Mouse (Mus musculus): ENCODE measurements around the gene Snapc5. TPM values are rescaled to one million over a fixed set of nuclear protein-coding genes. Genes with fewer than 3 reads are reported as not detected.
"Not testable (repeated sequence)": the region's sequence is repeated elsewhere in the genome, so short reads cannot be mapped to it uniquely, and the experiment has no call there.

Snapc5 gene
- polyA plus RNA-seq, 1 experiment from 2014 or later: 36.2 TPM

- Histone ChIP-seq H3K36me3 (ENCODE audit: control insufficient read depth, insufficient read depth, low read length) (peaks cover 14% of the 10 kb centered on the region), H3K4me1 (ENCODE audit: control insufficient read depth, insufficient read depth, low read length) (peaks cover 8% of the 10 kb centered on the region; the same call in 1 of the 2 replicates), H3K9me3 (ENCODE audit: control insufficient read depth, low read length) (no peaks in the 10 kb centered on the region), H3K9ac (ENCODE audit: low read depth, low read length) (no peak overlapping the region), H3K27me3 (replicated peaks; ENCODE audit: control insufficient read depth, insufficient read depth, low read length) (no peaks in the 10 kb centered on the region), H3K4me2 (ENCODE audit: low read depth, low read length) (no peak overlapping the region), H3K4me3 (ENCODE audit: low read length) (no peak overlapping the region), H3K27ac (ENCODE audit: low read length) (no peak overlapping the region)
- WGBS: 78% methylated on average over 8 of the region's 8 CpGs
- no peak for ATAC-seq
Measured at GRCm38 (mm10) chr9:64197524-64197923, 18.4 kb downstream of the Snapc5 start.

DNA sequence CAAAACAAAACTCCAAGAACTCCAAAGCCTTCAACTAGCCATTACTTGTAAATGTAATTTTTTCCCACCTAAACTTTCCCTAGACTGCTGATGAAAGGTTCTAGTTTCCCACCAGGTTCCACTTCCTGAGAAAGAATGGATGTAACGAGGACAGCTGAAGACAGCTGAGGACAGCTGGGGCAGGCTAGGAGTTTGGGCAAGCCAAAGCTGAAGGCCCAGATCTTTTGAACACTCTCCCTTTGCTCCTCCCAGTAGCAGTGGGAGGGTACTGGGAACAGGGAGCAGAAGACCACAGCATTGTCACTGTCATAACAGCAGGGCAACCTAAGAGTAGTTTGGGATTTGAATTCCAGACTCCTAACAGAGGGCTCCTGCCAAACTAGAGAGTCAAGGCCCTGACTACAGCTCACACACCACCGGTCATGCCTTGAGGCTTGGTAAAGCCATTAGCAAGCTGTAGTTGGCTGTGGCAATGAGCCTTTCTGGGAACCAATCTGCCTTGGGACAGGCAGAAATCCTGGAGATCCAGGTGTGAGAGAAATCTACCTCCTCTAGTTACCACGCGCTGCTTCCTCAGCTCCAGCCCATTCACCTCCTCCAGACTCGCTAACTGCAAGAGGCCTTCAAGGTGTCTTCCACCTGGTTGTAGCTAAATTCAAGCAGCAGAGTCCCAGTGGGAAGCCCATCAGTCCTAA lies 19.1 kb downstream of the Snapc5 start:
- WGBS: 87% methylated on average over 5 of the region's 5 CpGs
- H3K4me3 ChIP-seq (ENCODE audit: low read length): no peak overlapping the region
- ATAC-seq: peak; percentile 10; the same call in 1 of the 2 replicates
- peaks cover 7% of the 10 kb centered on the region for H3K36me3 ChIP-seq (ENCODE audit: control insufficient read depth, insufficient read depth, low read length)
- H3K27ac ChIP-seq (ENCODE audit: low read length): peak overlapping the region; percentile 79
- no peak overlapping the region for H3K9ac ChIP-seq (ENCODE audit: low read depth, low read length)
- no peak overlapping the region for H3K4me2 ChIP-seq (ENCODE audit: low read depth, low read length)
- peaks cover 12% of the 10 kb centered on the region; the same call in 1 of the 2 replicates for H3K4me1 ChIP-seq (ENCODE audit: control insufficient read depth, insufficient read depth, low read length)
- no peaks in the 10 kb centered on the region for H3K9me3 ChIP-seq (ENCODE audit: control insufficient read depth, low read length)
- H3K27me3 ChIP-seq (replicated peaks; ENCODE audit: control insufficient read depth, insufficient read depth, low read length): no peaks in the 10 kb centered on the region

- H3K27me3 ChIP-seq (replicated peaks; ENCODE audit: control insufficient read depth, insufficient read depth, low read length); H3K4me2 ChIP-seq (ENCODE audit: low read depth, low read length); H3K9ac ChIP-seq (ENCODE audit: low read depth, low read length); H3K36me3 ChIP-seq (ENCODE audit: control insufficient read depth, insufficient read depth, low read length); H3K4me3 ChIP-seq (ENCODE audit: low read length); H3K9me3 ChIP-seq (ENCODE audit: control insufficient read depth, low read length): not testable (repeated sequence)
- H3K4me1 ChIP-seq (ENCODE audit: control insufficient read depth, insufficient read depth, low read length): peaks cover 12% of the 10 kb centered on the region; the same call in 1 of the 2 replicates
- WGBS: 62% methylated on average over 7 of the region's 7 CpGs
- H3K27ac ChIP-seq (ENCODE audit: low read length): peak overlapping the region; percentile 93
- ATAC-seq: peak; percentile 65
Measured at GRCm38 (mm10) chr9:64198763-64199418, 19.8 kb downstream of the Snapc5 start.

DNA sequence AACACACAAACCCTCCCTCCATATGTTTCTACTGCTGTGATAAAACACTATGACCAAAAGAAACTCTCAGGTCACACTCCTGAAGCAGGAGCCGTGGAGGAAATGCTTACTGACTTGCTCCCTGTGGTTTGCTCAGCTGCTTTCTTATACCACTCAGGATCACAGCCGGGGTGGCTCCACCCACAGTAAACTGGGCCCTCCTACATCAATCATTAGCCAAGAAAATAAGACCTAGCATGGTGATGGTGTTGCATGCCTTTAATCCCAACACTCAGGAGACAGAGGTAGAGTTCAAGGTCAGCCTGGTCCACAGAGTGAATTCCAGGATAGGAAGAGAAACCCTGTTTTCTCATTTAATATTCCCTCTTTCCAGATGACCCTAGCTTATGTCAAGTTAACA lies 20.8 kb downstream of the Snapc5 start:
- Histone ChIP-seq H3K4me2 (ENCODE audit: low read depth, low read length) (peak overlapping the region; percentile 20; the same call in 1 of the 2 replicates), H3K36me3 (ENCODE audit: control insufficient read depth, insufficient read depth, low read length) (0 out of 2 replicates have a peak, but pooled peaks cover 3% of the 10 kb centered on the region), H3K9ac (ENCODE audit: low read depth, low read length) (no peak overlapping the region), H3K27me3 (replicated peaks; ENCODE audit: control insufficient read depth, insufficient read depth, low read length) (no peaks in the 10 kb centered on the region), H3K27ac (ENCODE audit: low read length) (peak overlapping the region; percentile 93), H3K9me3 (ENCODE audit: control insufficient read depth, low read length) (no peaks in the 10 kb centered on the region), H3K4me1 (ENCODE audit: control insufficient read depth, insufficient read depth, low read length) (peaks cover 12% of the 10 kb centered on the region; the same call in 1 of the 2 replicates), H3K4me3 (ENCODE audit: low read length) (no peak overlapping the region)
- 49% methylated on average over 2 of the region's 2 CpGs for WGBS
- ATAC-seq: peak; percentile 81

DNA sequence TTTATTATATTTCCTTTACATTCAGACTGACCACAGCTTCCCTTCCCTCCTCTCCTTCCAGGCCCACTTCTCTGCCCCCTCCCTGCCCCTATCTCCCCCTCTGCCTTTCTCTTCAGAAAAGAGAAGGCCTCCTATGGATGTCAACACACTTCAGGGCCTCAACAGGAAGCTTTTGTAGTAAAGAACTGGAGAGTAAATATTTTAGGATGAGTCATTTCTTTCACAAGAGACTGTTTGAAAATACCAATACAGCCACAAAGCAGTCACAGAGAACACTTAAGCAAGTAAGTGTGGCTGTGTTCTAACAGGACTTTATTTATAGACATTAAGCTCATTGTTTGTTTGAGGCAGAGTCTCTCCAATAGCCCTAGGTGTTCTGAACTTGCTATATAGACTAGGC lies 23.3 kb downstream of the Snapc5 start:
- no peak overlapping the region for H3K9ac ChIP-seq (ENCODE audit: low read depth, low read length)
- H3K27ac ChIP-seq (ENCODE audit: low read length): no peak overlapping the region
- no peak overlapping the region for H3K4me3 ChIP-seq (ENCODE audit: low read length)
- ATAC-seq: no peak
- no peaks in the 10 kb centered on the region for H3K27me3 ChIP-seq (replicated peaks; ENCODE audit: control insufficient read depth, insufficient read depth, low read length)
- peaks cover 12% of the 10 kb centered on the region; the same call in 1 of the 2 replicates for H3K4me1 ChIP-seq (ENCODE audit: control insufficient read depth, insufficient read depth, low read length)
- H3K4me2 ChIP-seq (ENCODE audit: low read depth, low read length): no peak overlapping the region
- no peaks in the 10 kb centered on the region for H3K9me3 ChIP-seq (ENCODE audit: control insufficient read depth, low read length)
- no peaks in the 10 kb centered on the region for H3K36me3 ChIP-seq (ENCODE audit: control insufficient read depth, insufficient read depth, low read length)

DNA sequence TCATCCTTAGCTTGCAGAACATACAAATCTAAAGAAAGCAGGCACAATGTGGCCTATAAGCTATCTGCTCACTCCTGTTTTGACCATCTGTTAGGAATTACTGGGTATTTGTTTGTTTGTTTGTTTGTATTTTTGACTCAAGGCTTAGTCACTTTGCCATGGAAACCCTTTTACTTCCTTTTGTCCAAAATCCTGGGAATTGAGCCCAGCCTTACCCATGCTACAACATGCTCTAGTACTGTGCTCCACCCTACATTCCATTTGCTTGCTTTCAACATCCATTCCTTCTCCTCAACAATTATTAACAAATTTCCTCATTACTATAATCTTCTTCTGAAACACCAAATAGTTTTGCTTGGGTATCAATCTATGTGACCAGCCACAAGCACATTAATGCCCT lies 23.8 kb downstream of the Snapc5 start:
- Histone ChIP-seq H3K9me3 (ENCODE audit: control insufficient read depth, low read length) (no peaks in the 10 kb centered on the region), H3K9ac (ENCODE audit: low read depth, low read length) (no peak overlapping the region), H3K4me2 (ENCODE audit: low read depth, low read length) (no peak overlapping the region), H3K4me3 (ENCODE audit: low read length) (no peak overlapping the region), H3K27ac (ENCODE audit: low read length) (no peak overlapping the region), H3K27me3 (replicated peaks; ENCODE audit: control insufficient read depth, insufficient read depth, low read length) (no peaks in the 10 kb centered on the region), H3K4me1 (ENCODE audit: control insufficient read depth, insufficient read depth, low read length) (peaks cover 12% of the 10 kb centered on the region; the same call in 1 of the 2 replicates), H3K36me3 (ENCODE audit: control insufficient read depth, insufficient read depth, low read length) (no peaks in the 10 kb centered on the region)
- ATAC-seq: no peak

- 0 out of 2 replicates have a peak, but pooled peaks cover 4% of the 10 kb centered on the region for H3K4me1 ChIP-seq (ENCODE audit: control insufficient read depth, insufficient read depth, low read length)
- WGBS: 74% methylated on average over 3 of the region's 3 CpGs
- no peaks in the 10 kb centered on the region for H3K9me3 ChIP-seq (ENCODE audit: control insufficient read depth, low read length)
- 0 out of 2 replicates have a peak, but pooled peaks cover 6% of the 10 kb centered on the region for H3K36me3 ChIP-seq (ENCODE audit: control insufficient read depth, insufficient read depth, low read length)
- H3K9ac ChIP-seq (ENCODE audit: low read depth, low read length): no peak overlapping the region
- no peaks in the 10 kb centered on the region for H3K27me3 ChIP-seq (replicated peaks; ENCODE audit: control insufficient read depth, insufficient read depth, low read length)
- H3K27ac ChIP-seq (ENCODE audit: low read length): no peak overlapping the region
- no peak overlapping the region for H3K4me2 ChIP-seq (ENCODE audit: low read depth, low read length)
- no peak overlapping the region for H3K4me3 ChIP-seq (ENCODE audit: low read length)
- no peak for ATAC-seq
Measured at GRCm38 (mm10) chr9:64207509-64208084, 28.5 kb downstream of the Snapc5 start.

GRCm38 (mm10) chr9:64214452-64214851 lies 35.4 kb downstream of the Snapc5 start:
- peak overlapping the region; percentile 33; the same call in 1 of the 2 replicates for H3K27ac ChIP-seq (ENCODE audit: low read length)
- ATAC-seq: 0 out of 2 replicates have a peak, but pooled peaks have one; percentile 41

GRCm38 (mm10) chr9:64216090-64216489 lies 37.0 kb downstream of the Snapc5 start:
- no peak for ATAC-seq
- no peaks in the 10 kb centered on the region for H3K9me3 ChIP-seq (ENCODE audit: control insufficient read depth, low read length)
- no peak overlapping the region for H3K4me2 ChIP-seq (ENCODE audit: low read depth, low read length)
- WGBS: 49% methylated on average over 4 of the region's 4 CpGs
- no peak overlapping the region for H3K4me3 ChIP-seq (ENCODE audit: low read length)
- no peaks in the 10 kb centered on the region for H3K36me3 ChIP-seq (ENCODE audit: control insufficient read depth, insufficient read depth, low read length)
- no peak overlapping the region for H3K27ac ChIP-seq (ENCODE audit: low read length)
- peaks cover 7% of the 10 kb centered on the region; the same call in 1 of the 2 replicates for H3K4me1 ChIP-seq (ENCODE audit: control insufficient read depth, insufficient read depth, low read length)
- H3K27me3 ChIP-seq (replicated peaks; ENCODE audit: control insufficient read depth, insufficient read depth, low read length): no peaks in the 10 kb centered on the region
- no peak overlapping the region for H3K9ac ChIP-seq (ENCODE audit: low read depth, low read length)

More at GRCm38 (mm10) chr9:64214452-64214851, 35.4 kb downstream of the Snapc5 start:
- H3K9me3 ChIP-seq (ENCODE audit: control insufficient read depth, low read length): no peaks in the 10 kb centered on the region
- no peak overlapping the region for H3K4me2 ChIP-seq (ENCODE audit: low read depth, low read length)
- H3K4me1 ChIP-seq (ENCODE audit: control insufficient read depth, insufficient read depth, low read length): no peaks in the 10 kb centered on the region; the same call in 1 of the 2 replicates
- no peak overlapping the region for H3K4me3 ChIP-seq (ENCODE audit: low read length)
- WGBS: 73% methylated on average over 17 of the region's 17 CpGs
- 0 out of 2 replicates have a peak, but pooled peaks cover 6% of the 10 kb centered on the region for H3K36me3 ChIP-seq (ENCODE audit: control insufficient read depth, insufficient read depth, low read length)
- H3K27me3 ChIP-seq (replicated peaks; ENCODE audit: control insufficient read depth, insufficient read depth, low read length): no peaks in the 10 kb centered on the region
- H3K9ac ChIP-seq (ENCODE audit: low read depth, low read length): no peak overlapping the region; the same call in 1 of the 2 replicates

Measured in intestine, embryonic 16.5 days (tissue).